Mouse (Mus musculus): ENCODE measurements around the gene Cpxm1. TPM values are rescaled to one million over a fixed set of nuclear protein-coding genes. Genes with fewer than 3 reads are reported as not detected.
A peak's percentile ranks its signal among the peaks of the same experiment; 100 is the strongest.

Cpxm1 gene
- total and polyA plus RNA-seq, 2 experiments: 0.46 to 1.6 TPM

- H3K36me3 ChIP-seq (ENCODE audit: control insufficient read depth, insufficient read depth, low read length): no peaks in the 10 kb centered on the region
- 23% methylated on average over 4 of the region's 4 CpGs for WGBS
- no peaks in the 10 kb centered on the region for H3K27me3 ChIP-seq (ENCODE audit: control insufficient read depth, insufficient read depth, low read length)
- H3K4me1 ChIP-seq (ENCODE audit: control insufficient read depth, insufficient read depth, low read length): no peaks in the 10 kb centered on the region
- H3K4me3 ChIP-seq (ENCODE audit: insufficient read depth, low read depth, low read length): no peak overlapping the region
- peak; percentile 44 for DNase-seq (ENCODE audit: extremely low read depth, low read depth, low spot score)
- no peak overlapping the region for H3K27ac ChIP-seq (replicated peaks; ENCODE audit: insufficient read depth, low read depth, low read length)
- TF ChIP-seq POLR2A (IDR thresholded peaks at IDR 0.05; ENCODE audit: extremely low read depth, insufficient read depth, low read length): no peak
- TF ChIP-seq CTCF (IDR thresholded peaks at IDR 0.05; ENCODE audit: low read depth, low read length): peak; percentile 50
- peaks cover 5% of the 10 kb centered on the region; the same call in 1 of the 2 replicates for H3K79me2 ChIP-seq (ENCODE audit: control insufficient read depth, insufficient read depth, low read length)
- no peak overlapping the region for H3K9ac ChIP-seq (ENCODE audit: low read depth, low read length)
These were observed 35.8 kb upstream of the Cpxm1 start for GRCm38 (mm10) chr2:130433152-130433551.

DNA sequence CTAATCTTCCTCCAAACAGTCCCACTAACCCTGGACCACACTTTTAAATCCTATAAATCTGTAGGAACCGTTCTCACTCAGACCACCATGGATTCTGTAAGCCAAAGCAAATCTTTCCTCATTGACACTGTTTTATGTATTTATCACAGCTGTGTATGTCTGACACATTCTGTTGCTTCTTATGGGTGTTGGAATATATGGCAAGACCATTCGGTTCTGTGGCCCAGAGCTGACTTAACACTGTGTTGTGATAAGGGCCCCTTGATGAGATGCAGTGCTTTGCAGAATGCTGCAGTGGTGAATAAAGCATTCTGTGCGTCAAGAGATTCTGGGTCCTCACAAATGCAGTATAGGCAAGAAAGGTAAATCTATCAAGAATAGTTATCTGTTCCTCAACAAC, 34.8 kb upstream of the Cpxm1 start:
- no peak for DNase-seq (ENCODE audit: extremely low read depth, low read depth, low spot score)
- H3K4me3 ChIP-seq (ENCODE audit: insufficient read depth, low read depth, low read length): no peak overlapping the region
- no peaks in the 10 kb centered on the region for H3K4me1 ChIP-seq (ENCODE audit: control insufficient read depth, insufficient read depth, low read length)
- WGBS: 91% methylated on average over 3 of the region's 3 CpGs
- H3K36me3 ChIP-seq (ENCODE audit: control insufficient read depth, insufficient read depth, low read length): no peaks in the 10 kb centered on the region
- H3K79me2 ChIP-seq (ENCODE audit: control insufficient read depth, insufficient read depth, low read length): peaks cover 5% of the 10 kb centered on the region; the same call in 1 of the 2 replicates
- no peak overlapping the region for H3K27ac ChIP-seq (replicated peaks; ENCODE audit: insufficient read depth, low read depth, low read length)
- TF ChIP-seq POLR2A (IDR thresholded peaks at IDR 0.05; ENCODE audit: extremely low read depth, insufficient read depth, low read length) (no peak), CTCF (IDR thresholded peaks at IDR 0.05; ENCODE audit: low read depth, low read length) (no peak)
- H3K9ac ChIP-seq (ENCODE audit: low read depth, low read length): no peak overlapping the region
- no peaks in the 10 kb centered on the region for H3K27me3 ChIP-seq (ENCODE audit: control insufficient read depth, insufficient read depth, low read length)

GRCm38 (mm10) chr2:130430484-130430883, 33.1 kb upstream of the Cpxm1 start:
- Histone ChIP-seq H3K9ac (ENCODE audit: low read depth, low read length) (no peak overlapping the region), H3K79me2 (ENCODE audit: control insufficient read depth, insufficient read depth, low read length) (peaks cover 8% of the 10 kb centered on the region; the same call in 1 of the 2 replicates), H3K4me3 (ENCODE audit: insufficient read depth, low read depth, low read length) (no peak overlapping the region), H3K36me3 (ENCODE audit: control insufficient read depth, insufficient read depth, low read length) (no peaks in the 10 kb centered on the region), H3K27me3 (ENCODE audit: control insufficient read depth, insufficient read depth, low read length) (no peaks in the 10 kb centered on the region), H3K4me1 (ENCODE audit: control insufficient read depth, insufficient read depth, low read length) (no peaks in the 10 kb centered on the region), H3K27ac (replicated peaks; ENCODE audit: insufficient read depth, low read depth, low read length) (no peak overlapping the region)
- TF ChIP-seq POLR2A (IDR thresholded peaks at IDR 0.05; ENCODE audit: extremely low read depth, insufficient read depth, low read length) (no peak), CTCF (IDR thresholded peaks at IDR 0.05; ENCODE audit: low read depth, low read length) (no peak)
- DNase-seq (ENCODE audit: extremely low read depth, low read depth, low spot score): no peak
- WGBS: 72% methylated on average over 3 of the region's 3 CpGs

DNA sequence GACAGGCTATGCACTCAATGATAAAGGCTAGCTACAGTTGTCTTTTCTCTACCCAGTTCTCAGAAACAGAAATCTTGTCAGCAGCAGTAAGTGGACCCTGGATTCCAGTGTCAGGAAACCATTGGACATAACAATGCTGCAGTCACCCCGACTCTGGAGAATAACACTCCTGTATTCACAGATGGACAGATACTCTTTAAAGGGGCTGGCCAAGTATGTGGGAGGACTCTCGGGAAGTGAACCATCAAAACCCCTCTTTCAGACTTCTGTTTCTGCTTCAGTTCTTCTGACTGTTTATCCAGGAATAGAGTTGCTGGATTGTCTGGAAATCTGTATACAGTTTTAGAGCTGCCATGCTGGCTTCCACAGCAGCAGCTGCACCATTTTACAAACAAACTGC, 32.5 kb upstream of the Cpxm1 start:
- 77% methylated on average over 2 of the region's 2 CpGs for WGBS
- TF ChIP-seq POLR2A (IDR thresholded peaks at IDR 0.05; ENCODE audit: extremely low read depth, insufficient read depth, low read length): no peak
- no peak for TF ChIP-seq CTCF (IDR thresholded peaks at IDR 0.05; ENCODE audit: low read depth, low read length)
- no peaks in the 10 kb centered on the region for H3K27me3 ChIP-seq (ENCODE audit: control insufficient read depth, insufficient read depth, low read length)
- no peaks in the 10 kb centered on the region for H3K36me3 ChIP-seq (ENCODE audit: control insufficient read depth, insufficient read depth, low read length)
- no peak overlapping the region for H3K9ac ChIP-seq (ENCODE audit: low read depth, low read length)
- H3K4me3 ChIP-seq (ENCODE audit: insufficient read depth, low read depth, low read length): no peak overlapping the region
- peaks cover 8% of the 10 kb centered on the region; the same call in 1 of the 2 replicates for H3K79me2 ChIP-seq (ENCODE audit: control insufficient read depth, insufficient read depth, low read length)
- no peak for DNase-seq (ENCODE audit: extremely low read depth, low read depth, low spot score)
- H3K27ac ChIP-seq (replicated peaks; ENCODE audit: insufficient read depth, low read depth, low read length): no peak overlapping the region
- H3K4me1 ChIP-seq (ENCODE audit: control insufficient read depth, insufficient read depth, low read length): no peaks in the 10 kb centered on the region

DNA sequence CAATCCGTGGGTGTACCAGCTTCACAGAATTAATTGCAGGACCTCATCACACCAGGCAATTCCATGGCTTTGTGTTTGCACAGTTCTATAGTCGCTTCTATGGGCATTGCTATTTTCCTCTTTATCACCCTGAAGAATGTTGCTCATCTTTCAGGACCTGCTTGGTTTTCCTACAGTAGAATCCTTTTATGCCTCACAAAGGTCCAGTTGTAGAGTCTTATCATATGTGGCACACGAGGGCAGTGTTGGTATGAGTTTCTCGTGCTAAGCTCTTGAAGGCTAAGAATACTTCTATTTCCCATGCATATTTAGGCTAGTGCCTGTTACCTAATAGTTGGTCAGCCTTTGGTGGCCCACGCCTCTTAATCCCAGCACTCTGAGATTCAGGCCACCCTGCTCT, 27.7 kb upstream of the Cpxm1 start:
- Histone ChIP-seq H3K79me2 (ENCODE audit: control insufficient read depth, insufficient read depth, low read length) (peaks cover 3% of the 10 kb centered on the region; the same call in 1 of the 2 replicates), H3K4me3 (ENCODE audit: insufficient read depth, low read depth, low read length) (peak overlapping the region; percentile 84; the same call in 1 of the 2 replicates), H3K27me3 (ENCODE audit: control insufficient read depth, insufficient read depth, low read length) (no peaks in the 10 kb centered on the region), H3K9ac (ENCODE audit: low read depth, low read length) (peak overlapping the region; percentile 82), H3K36me3 (ENCODE audit: control insufficient read depth, insufficient read depth, low read length) (no peaks in the 10 kb centered on the region), H3K4me1 (ENCODE audit: control insufficient read depth, insufficient read depth, low read length) (peaks cover 5% of the 10 kb centered on the region), H3K27ac (replicated peaks; ENCODE audit: insufficient read depth, low read depth, low read length) (no peak overlapping the region)
- no peak for DNase-seq (ENCODE audit: extremely low read depth, low read depth, low spot score)
- WGBS: 38% methylated on average over 5 of the region's 5 CpGs
- no peak for TF ChIP-seq POLR2A (IDR thresholded peaks at IDR 0.05; ENCODE audit: extremely low read depth, insufficient read depth, low read length)
- TF ChIP-seq CTCF (IDR thresholded peaks at IDR 0.05; ENCODE audit: low read depth, low read length): no peak

DNA sequence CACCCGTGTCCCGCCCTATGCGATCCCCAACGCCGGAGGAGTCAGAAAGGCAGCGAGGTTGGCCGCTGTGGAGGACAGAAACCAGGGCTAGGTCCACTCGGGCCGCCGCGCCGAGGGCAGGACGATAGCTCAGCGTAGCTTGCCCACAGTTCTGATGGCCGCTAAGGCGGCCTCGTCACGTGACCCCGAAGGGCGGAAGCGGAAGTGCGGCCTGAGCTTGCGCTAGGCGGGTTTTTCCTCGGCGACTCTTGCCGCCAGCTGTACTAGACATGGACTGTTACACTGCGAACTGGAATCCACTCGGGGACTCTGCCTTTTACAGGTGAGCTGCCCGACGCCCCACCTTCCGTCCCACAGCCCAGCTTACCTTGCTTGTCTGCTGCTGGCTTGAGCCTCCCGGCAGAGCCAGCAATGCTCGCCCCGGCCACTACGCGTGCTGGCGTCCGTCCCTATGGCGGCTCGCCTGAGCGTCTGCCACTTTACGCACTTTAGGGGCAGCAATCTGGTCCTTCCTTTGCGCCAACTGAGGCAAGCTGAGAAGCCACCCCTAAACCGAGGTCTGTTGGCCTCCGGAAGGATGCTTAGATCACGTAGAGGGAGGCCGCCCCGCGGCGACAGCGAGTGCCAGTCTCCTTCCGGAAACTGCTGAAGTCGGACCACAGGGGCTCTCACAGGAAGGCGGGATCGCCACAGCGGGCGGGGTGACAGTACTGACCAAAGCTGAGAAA, 26.9 kb upstream of the Cpxm1 start, which contains the start of the genes Vps16 and Pced1a:
Gene Vps16 (plus strand): TSS at position 214 of the 728 bp plus-strand sequence.
Gene Pced1a (minus strand): TSS at position 576 of the 728 bp plus-strand sequence.
- peaks cover 5% of the 10 kb centered on the region for H3K4me1 ChIP-seq (ENCODE audit: control insufficient read depth, insufficient read depth, low read length)
- WGBS: under 1% methylated on average over 58 of the region's 58 CpGs

More for the DNA sequence above, 26.9 kb upstream of the Cpxm1 start, which contains the start of the genes Vps16 and Pced1a:
- H3K27ac ChIP-seq (replicated peaks; ENCODE audit: insufficient read depth, low read depth, low read length): peak within 1 kb of the TSS; percentile 71
- H3K79me2 ChIP-seq (ENCODE audit: control insufficient read depth, insufficient read depth, low read length): peaks cover 3% of the 10 kb centered on the region; the same call in 1 of the 2 replicates
- no peaks in the 10 kb centered on the region for H3K36me3 ChIP-seq (ENCODE audit: control insufficient read depth, insufficient read depth, low read length)
- H3K9ac ChIP-seq (ENCODE audit: low read depth, low read length): peak within 1 kb of the TSS; percentile 83
- peak; percentile 70 for TF ChIP-seq CTCF (IDR thresholded peaks at IDR 0.05; ENCODE audit: low read depth, low read length)
- peak; percentile 55 for TF ChIP-seq POLR2A (IDR thresholded peaks at IDR 0.05; ENCODE audit: extremely low read depth, insufficient read depth, low read length)
- peak; percentile 79 for DNase-seq (ENCODE audit: extremely low read depth, low read depth, low spot score)
- peak within 1 kb of the TSS; percentile 84 for H3K4me3 ChIP-seq (ENCODE audit: insufficient read depth, low read depth, low read length)
- no peaks in the 10 kb centered on the region for H3K27me3 ChIP-seq (ENCODE audit: control insufficient read depth, insufficient read depth, low read length)
